In the genomic region with DNA sequence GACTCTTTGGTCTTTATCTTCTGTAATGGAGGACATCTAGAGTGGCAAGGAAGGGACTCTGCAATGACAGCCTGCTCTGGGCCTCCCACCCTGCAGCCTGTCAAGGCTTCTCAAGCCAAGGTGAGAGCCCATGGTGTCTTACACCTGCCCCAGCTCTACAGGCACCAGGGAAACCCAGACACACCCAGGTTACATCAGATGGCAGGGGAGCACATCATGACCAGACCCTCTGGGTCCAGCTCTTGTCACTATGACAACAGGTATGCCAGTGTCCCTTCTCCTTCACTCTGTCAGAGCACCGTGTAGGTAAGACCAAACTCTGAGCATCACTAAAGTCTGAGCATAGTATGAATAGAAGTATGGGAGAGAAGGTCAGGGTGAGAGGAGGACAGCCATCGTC, we compare ENCODE assay signal across 18 mouse cellular contexts.
"Had no signal": no experiment of that assay in that cellular context is flagged by ENCODE, and none has a peak within 500 bp of the region (broad histone marks: within the 10 kb centered on the region; RNA-seq: fewer than 3 reads in every experiment).

No protein-coding gene starts in this region.

- DNase-seq: liver, postnatal 0 days; lung, adult 2 months; lung, postnatal 14 days; lung, postnatal 36 days; right cerebral cortex, postnatal 14 days; thymus, adult 2 months; thymus, postnatal 25 days; thymus, postnatal 4 days had no signal

- H3K4me2 ChIP-seq: lung, embryonic 15.5 days; midbrain, embryonic 11.5 days; midbrain, embryonic 13.5 days; midbrain, embryonic 15.5 days; neural tube, embryonic 12.5 days; stomach, embryonic 15.5 days had no signal

- H3K4me3 ChIP-seq: lung, embryonic 15.5 days; megakaryocyte, embryonic 14.5 days; midbrain, embryonic 13.5 days; midbrain, embryonic 15.5 days; neural tube, embryonic 12.5 days; stomach, embryonic 15.5 days had no signal

- ATAC-seq: liver, postnatal 0 days; lung, postnatal 0 days; midbrain, embryonic 13.5 days; midbrain, embryonic 15.5 days had no signal

- H3K27me3 ChIP-seq: lung, embryonic 15.5 days; megakaryocyte, embryonic 14.5 days; midbrain, embryonic 13.5 days; midbrain, embryonic 15.5 days; neural tube, embryonic 12.5 days; stomach, embryonic 15.5 days had no signal

- H3K27ac ChIP-seq: lung, embryonic 15.5 days; macrophage; midbrain, embryonic 13.5 days; midbrain, embryonic 15.5 days; neural tube, embryonic 12.5 days; stomach, embryonic 15.5 days; stomach, postnatal 0 days had no signal

- H3K36me3 ChIP-seq: lung, embryonic 15.5 days; midbrain, embryonic 13.5 days; midbrain, embryonic 15.5 days; neural tube, embryonic 12.5 days; stomach, embryonic 15.5 days had no signal

- H3K4me1 ChIP-seq: megakaryocyte, embryonic 14.5 days; midbrain, embryonic 13.5 days; neural tube, embryonic 12.5 days; stomach, embryonic 15.5 days had no signal

- H3K9ac ChIP-seq: liver, postnatal 0 days; lung, embryonic 15.5 days; midbrain, embryonic 13.5 days; midbrain, embryonic 15.5 days; neural tube, embryonic 12.5 days; stomach, embryonic 15.5 days had no signal

- H3K9me3 ChIP-seq: lung, embryonic 15.5 days; midbrain, embryonic 13.5 days; midbrain, embryonic 15.5 days; neural tube, embryonic 12.5 days; stomach, embryonic 15.5 days had no signal
